Mouse (Mus musculus) T-cell, adult 66 days (primary cell): Measurements from ENCODE around the gene Celsr2. TPM values are rescaled to one million over a fixed set of nuclear protein-coding genes. Genes with fewer than 3 reads are reported as not detected.

ENCODE experiments used
- total RNA-seq, 2 experiments: library from RNA; stranded (reverse); gene quantifications; 3 replicates in 1 of 2; 4 replicates in 1 of 2; pipeline ENCODE4 v1.2.4; 2023

Celsr2 gene
- 10 to 100 TPM in 1 of 2 experiments, 1 to 10 TPM in 1; 9.2 to 12.4 TPM for total RNA-seq

DNA sequence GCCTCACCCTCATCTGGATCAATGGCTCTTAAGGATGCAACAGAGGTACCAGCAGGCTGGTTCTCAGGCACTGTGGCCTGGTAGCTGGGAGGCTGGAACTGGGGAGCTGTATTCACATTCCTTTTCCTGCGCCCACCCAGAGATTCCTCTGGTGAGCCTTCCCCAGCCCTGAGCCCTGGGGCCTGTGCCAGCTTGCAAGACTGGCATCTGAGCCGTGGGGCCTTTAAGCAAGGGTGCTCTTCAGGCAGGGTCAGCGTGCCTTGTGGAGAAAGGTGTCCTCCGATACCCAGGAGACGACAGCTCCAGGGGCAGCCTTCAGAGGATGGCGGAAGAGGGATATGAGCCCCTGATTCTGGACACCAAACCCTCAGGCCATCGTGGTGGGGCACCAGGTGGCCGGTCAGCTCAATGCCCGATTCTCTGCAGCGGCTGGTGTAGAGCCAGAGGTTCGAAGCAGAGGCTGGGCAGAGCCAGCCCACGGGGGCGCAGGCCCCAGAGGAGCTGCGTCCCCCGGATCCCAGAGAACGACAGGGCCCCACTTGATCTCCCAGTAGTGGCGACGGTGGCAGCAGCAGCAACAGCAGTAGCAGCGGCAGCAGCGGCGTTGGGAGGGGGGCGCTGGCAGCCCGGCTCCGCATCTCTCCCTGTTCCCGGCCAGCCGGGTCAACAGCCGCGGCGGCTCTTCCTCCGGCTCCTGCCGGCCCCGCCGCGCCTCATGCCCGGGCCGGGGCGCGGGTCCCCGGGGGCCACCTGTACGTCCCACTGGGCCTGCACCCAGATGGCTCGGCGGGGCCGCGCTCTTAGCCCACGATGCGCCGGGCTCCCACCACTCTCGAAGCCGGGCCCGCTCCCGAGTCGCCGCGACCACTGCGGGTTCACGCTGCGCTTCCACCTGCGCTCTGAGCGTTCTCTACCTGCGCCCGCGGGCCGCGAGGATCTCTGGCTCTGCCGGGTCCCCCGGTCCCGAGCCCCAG is at the start of gene Celsr2:
Gene Celsr2, minus strand, starts transcription at position 696 of the 974 bp plus-strand sequence.

DNA sequence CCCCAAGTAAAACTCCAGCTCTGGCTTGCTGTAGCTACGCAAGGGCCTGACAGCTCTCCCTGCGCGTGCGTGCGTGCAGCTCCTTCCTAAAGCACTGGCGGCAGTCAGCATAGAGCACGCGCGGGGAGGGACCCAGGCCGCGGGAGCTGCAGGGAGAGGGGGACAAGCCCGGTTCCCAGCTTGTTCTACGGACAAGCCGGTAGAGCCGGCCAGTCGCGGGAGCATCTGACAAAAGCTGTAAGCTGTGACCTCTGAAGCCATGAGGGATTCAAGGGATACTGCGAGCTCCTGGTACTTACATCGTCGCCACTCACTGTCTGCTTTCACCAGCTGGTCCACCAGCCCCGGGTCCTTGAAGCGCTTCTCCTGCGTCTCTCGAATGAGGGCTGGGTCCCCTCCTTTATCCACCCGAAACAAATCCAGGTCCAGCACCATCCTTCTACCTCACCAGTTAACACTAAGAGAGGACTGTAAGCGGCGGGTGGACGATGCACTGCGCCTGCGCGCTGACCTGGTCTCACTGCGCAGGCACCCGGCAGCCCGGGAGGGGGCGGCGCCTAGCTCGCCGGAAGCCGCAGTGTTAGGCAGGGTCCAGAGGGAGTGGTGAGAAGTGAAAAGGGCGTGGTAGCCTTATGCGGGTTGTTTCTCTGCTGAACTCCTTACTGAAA is 29.5 kb upstream of the Celsr2 start, which contains the start of gene Sars:
Gene Sars, minus strand, starts transcription at position 512 of the 668 bp plus-strand sequence.

DNA sequence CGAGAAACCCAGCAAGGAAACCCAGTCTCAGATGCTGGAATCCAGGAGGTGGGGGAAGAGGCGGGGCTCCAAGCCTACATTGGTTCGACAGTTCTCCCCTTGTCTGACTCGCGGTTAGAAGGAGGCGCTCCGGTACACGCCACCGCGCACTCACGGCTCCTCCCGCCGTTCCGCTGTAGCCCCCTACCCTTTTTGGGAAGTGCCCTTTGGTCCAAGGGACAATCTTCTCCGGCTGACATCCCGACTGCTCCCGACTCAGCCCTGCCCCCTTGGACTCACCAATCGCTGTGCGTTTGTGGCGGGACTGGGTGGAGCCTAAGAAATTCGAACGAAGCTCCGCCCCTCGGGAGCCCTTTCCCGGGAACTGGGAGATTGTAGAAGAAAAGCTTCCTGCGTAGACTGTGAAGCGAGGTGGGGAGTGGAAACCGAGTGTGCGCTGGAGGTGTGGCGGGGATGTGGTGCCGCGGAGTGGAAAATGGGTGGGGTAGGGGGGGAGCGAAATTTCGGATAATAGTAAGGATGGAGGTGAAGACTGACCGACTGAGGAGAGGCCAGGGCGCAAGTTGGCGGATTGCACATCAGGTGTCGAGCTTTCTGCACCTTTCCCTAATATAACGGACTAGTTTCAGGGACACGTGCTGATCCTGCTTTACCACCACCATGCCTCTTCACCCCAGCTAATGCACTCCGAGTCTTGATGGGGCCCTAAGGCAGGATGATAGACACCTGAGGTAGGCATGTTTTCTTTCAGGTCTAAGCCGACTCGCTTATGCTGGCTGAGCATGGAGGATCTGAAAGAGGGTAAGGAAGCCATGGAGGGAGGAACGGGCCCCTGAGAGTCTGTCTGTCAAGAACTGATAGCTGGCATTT is 31.6 kb downstream of the Celsr2 start, which contains the start of gene Psrc1:
Gene Psrc1, plus strand, starts transcription at position 355 of the 870 bp plus-strand sequence.

DNA sequence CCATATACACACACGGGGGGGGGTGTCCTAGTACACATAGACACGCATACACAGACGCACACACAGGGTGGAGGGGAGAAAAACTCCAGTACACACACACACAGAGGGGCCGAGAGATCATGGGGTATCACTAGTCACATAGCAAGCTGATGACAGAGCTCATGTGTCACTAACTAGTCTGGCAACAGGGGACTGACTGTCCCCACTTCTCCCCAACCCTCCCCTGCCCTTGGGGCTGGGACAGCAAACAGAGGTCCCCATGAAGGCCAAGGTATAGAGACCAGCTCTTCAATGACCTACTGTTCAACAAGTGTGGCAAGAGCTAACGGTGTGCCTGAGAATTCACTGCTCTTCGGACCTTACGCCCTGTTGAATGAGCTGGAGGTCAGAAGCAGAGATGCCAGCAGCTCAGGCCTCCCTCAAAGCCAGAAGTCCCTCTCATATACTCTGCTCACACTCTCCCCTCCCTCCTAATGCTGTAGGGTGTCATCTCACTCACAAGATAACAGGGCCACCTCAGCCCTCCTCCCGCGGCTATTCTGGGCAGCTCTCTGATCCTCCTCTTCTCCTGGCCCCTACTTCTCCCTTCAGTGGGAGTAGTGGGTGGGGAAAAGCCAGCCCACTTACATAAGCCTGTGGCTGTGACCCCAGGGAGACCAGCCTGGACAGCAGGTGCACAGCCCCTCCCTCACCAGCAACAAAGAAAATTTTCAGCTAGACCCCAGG is 50.9 kb downstream of the Celsr2 start, which contains the start of gene Mybphl:
Gene Mybphl, plus strand, starts transcription at position 642 of the 726 bp plus-strand sequence.

Other genes with a start within 250 kb of the Celsr2 start
- 1 to 10 TPM; 3.1 to 3.5 TPM for gene Amigo1, start 229.2 kb downstream of the Celsr2 start, total RNA-seq
- gene Cyb561d1, start 214.3 kb downstream of the Celsr2 start, total RNA-seq, result 10 to 100 TPM; 32.9 to 35.3 TPM
- gene Atxn7l2, start 204.6 kb downstream of the Celsr2 start, total RNA-seq, result 10 to 100 TPM; 30.2 to 37.6 TPM
- not detected for gene Sypl2, start 188.9 kb downstream of the Celsr2 start, total RNA-seq
- gene Psma5, start 158.6 kb downstream of the Celsr2 start, total RNA-seq, result 10 to 100 TPM; 42.1 to 49.7 TPM
- 1 to 10 TPM in 1 of 2 experiments, under 1 TPM in 1; 0.68 to 1.1 TPM for gene Sort1, start 131.5 kb downstream of the Celsr2 start, total RNA-seq
- gene Mybphl, start 50.6 kb downstream of the Celsr2 start, total RNA-seq, result not detected
- gene Psrc1, start 31.7 kb downstream of the Celsr2 start, total RNA-seq, result under 1 TPM; 0.82 to 0.89 TPM
- gene Sars, start 29.7 kb upstream of the Celsr2 start, total RNA-seq, result 100 to 1,000 TPM; 158 to 162 TPM
- gene 1700013F07Rik, start 118.6 kb upstream of the Celsr2 start, total RNA-seq, result not detected
- gene 5330417C22Rik, start 121.0 kb upstream of the Celsr2 start, total RNA-seq, result under 1 TPM; 0.15 to 0.18 TPM
- gene Tmem167b, start 146.9 kb upstream of the Celsr2 start, total RNA-seq, result 10 to 100 TPM; 37.6 to 39.8 TPM
- 10 to 100 TPM; 18.4 to 20.1 TPM for gene Taf13, start 156.1 kb upstream of the Celsr2 start, total RNA-seq
- 10 to 100 TPM; 17.8 to 20.6 TPM for gene Wdr47, start 175.7 kb upstream of the Celsr2 start, total RNA-seq
- gene Clcc1, start 238.4 kb upstream of the Celsr2 start, total RNA-seq, result 10 to 100 TPM; 35.9 to 39.2 TPM